Mouse (Mus musculus) lung, postnatal 36 days (tissue): ENCODE results near the gene Gss.
A peak's percentile ranks its signal among the peaks of the same experiment; 100 is the strongest.
"Not testable (repeated sequence)": the region's sequence is repeated elsewhere in the genome, so short reads cannot be mapped to it uniquely, and the experiment has no call there.

Source experiments
- DNase-seq: peaks from one replicate; pipeline ENCODE4 v3.0.0; 2022; ENCODE audit warnings: mixed read lengths

Gene Gss

DNA sequence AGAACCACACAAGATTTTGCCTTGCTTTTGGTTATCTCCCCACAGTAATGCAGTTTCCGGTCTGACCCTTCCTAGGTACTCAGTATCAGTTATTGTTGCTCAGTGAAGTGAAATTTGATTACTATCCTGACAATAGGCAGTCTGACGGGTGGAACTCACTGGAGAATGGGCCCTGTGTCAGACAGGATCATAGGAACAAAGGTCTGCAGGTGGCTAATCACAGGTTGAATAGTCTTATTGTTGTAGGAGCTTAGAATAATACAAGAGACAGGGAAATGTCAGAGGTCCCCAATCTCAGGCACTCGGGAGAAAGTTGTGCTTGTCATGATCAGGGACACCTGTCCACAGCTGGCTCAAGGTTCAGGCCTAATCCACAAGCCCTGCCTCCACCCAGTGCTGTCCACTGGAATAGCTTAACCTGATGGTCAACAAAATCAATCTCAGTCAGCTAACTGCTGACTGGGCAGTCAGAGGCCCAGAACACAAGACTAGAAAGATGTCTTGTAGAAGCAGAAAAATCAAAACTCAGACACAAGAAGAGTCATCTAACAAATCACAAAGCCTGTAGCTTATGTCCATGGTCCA is 23.3 kb downstream of the Gss start:
- DNase-seq, result no peak

DNA sequence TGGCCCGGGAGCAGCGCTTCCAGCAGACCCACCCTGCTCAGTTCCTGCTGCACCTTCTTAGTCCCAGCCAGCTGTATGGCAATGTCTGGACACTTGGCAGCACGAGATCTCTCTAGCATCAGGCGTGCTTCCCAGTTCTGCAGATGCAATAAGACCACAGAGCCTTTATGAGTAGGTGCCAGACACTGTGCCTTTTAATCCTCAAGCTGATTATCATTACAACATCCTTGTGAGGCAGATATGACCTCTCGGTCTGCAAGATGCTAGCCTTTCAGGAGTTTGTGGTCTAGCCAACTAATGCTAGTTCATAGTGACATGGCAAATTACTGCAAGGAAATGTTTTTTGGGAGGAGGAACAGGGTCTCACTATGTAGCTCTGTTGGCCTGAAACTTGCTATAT is 24.9 kb downstream of the Gss start:
- no peak for DNase-seq

DNA sequence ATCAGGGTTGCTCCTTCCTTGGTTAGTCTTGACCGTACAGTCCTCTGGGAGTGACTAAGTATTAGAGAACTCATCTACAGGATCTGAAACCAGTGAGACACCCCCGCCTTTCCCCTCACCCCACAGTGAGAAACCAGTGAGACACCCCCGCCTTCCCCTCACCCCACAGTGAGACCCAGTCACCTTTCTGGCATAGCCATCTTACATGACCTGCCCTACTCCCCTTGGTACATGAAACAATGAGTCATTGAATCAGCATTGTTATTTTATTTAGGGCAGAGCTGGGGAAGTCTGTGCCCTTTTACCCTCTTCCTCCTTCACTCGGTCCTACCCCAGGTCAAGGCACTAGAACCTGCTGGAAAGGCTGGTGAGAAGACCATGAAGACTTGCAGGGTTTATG is 29.7 kb downstream of the Gss start:
- DNase-seq, result no peak

DNA sequence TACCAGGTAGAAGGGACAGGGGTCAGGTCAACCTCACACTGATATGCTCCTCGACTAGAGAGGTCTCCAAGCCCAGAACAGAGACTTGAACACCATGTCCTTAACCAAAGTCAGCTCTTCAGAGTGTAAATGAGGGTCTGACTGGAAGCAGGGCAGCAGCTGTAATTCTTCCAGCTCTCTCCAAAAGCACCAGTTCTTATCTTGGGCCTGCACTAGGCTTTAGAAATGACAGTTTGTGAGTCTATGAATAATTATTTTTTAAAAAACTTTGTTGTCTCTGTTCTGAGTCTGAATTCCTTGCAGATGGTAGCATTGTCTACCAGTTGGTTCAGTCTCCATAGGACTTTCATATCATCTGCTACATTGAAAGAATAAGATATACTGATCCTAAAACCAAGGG is 30.4 kb downstream of the Gss start:
- no peak for DNase-seq

DNA sequence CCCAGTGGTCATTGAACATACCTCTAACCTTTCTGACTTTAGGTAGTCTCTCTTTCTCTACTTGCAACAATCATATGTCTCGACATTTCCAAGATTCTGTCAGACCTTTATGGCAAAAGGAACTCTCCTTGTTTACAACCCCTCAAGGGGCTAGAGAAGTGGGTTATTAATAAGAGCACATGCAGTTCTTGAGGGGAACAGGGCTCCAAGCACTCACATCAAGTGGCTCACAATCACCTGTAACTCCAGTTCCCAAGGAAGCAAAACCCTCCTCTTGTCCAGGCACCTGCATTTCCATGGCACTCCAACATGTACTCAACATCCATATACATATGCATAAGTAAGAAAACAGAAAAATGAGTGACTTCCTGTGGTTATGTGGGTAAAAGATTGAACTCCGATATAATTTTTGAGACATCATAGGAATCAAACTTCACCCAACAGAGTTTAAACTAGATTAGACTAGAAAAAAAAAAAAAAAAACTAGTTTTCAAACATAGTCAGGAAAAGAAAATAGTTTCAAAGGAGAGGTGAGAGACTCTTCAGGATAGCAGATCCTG is 38.1 kb downstream of the Gss start:
- DNase-seq, result peak; percentile 42

DNA sequence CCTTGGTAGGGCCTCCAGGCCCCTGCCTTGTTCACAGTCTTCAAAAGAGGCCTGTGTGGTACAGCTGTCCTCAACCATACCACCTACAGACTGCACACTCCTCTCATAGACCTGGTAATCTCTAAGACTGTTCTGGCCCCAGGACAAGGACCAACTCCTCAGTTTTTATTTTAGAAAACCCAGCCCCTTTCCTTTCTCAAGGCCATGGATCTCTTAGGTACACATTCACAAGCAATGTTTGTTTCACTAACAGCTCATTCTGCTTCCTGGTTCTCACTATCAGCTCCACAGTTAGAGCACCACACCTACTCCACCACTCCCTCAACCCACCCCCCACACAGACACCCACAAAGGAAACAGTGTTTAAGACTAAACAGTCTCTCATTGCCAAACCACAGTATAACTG is 39.7 kb downstream of the Gss start:
- peak; percentile 56 for DNase-seq

DNA sequence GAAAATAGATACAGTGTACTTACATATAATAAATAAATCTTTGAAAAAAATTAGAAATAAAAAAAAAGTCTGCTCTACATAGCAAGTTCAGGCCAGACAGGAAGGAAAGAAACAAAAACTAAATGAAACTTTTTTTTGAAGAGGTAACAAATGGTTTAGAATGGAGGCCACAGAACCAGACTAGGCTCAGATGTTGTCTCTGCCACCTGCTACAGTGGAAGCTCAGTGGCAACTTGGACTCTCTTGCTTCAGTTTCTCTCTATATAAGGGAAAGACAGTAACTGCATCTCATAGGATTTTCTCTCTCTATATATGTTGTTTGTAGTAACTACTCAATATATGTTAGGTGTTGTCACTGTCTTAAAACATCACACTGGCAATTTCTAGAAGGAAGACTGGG is 40.3 kb downstream of the Gss start:
- DNase-seq, result no peak

DNA sequence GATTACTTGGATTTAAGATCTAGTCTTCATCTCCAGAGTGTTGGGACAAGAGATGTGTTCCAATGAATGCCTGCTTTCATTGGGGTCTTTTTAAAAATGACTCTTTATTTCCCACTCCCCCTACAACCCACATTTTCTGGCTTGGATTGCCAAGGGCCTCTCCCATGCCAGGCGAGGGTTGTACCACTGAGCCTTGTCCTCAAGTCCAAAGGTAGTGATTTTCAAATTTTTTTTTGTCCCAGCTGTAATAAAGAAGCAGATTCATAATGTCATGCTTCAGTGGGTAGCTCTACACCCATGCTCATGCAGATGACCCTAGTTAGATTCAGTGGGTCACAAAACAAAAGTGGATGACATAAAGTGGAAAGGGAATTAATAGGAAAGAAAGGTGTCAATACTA is 45.7 kb downstream of the Gss start:
- no peak for DNase-seq

DNA sequence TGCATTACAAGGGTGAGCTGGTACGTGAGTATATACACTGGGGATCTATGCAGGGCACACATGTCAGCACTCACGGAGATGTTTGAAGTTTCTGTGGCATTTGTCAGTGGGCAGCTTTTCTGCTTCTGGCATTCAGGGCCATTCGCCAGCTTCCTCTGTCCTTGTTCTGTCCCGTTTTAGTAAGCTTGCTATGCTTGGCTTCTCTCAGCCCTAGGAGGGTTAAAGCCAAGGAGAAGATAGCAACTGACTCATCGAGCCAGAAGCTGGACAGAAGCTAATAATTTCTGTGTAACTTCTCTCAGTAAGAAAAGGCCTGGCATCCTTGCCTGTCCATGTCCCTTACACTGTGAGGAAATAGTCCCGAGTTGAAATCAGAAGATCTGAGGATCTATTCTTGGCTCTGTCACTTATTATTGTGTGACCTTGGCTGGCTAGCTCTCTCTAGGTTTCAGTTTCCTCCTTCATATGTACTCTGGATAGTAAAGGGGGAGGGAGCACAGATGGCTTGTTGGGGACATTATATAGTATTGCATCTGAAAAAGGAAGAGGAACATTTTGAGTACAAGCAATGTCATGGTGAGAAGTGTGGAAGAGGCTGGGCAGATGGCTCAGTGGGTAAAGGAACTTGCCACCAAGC is 51.7 kb downstream of the Gss start:
- DNase-seq, result no peak

DNA sequence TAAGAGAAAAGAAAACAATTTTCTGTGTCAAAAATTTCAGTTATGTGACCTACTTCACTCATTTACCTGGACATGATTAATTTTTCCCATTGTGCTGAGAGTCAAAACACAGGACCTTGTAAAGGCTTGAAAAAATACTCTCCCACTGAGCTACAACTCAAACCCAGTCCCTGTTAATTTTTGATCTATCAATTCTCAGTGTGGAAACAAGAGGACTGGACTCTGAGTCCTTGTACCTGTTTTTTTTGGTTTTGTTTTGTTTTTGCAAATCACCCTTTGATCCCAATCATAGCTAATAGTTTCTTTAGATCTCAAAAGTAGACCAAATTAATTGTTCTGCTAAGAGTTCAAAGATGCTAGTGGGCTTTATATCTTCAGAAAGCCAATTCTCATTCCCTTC is 52.9 kb downstream of the Gss start:
- DNase-seq, result no peak

DNA sequence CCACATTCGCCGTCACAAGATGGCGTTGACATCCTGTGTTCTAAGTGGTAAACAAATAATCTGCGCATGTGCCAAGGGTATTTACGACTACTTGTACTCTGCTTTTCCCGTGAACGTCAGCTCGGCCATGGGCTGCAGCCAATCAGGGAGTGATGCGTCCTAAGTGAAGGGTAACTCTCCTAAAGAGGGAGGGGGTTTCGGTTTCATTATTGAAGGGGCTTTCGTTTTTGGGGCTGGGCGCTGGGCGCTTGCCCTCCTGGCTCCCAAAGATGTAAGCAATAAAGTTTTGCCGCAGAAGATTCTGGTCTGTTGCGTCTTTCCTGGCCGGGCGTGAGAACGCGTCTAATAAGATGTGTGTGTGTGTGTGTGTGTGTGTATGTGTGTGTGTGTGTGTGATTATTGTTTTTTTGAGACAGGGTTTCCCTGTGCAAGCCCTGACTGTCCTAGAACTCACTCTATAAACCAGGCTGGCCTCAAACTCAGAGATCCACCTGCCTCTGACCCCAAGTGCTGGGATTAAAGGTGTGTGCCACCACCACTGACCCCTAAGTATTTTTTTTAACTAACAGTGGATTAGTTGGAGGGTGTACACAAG is 54.0 kb downstream of the Gss start:
- not testable (repeated sequence) for DNase-seq

DNA sequence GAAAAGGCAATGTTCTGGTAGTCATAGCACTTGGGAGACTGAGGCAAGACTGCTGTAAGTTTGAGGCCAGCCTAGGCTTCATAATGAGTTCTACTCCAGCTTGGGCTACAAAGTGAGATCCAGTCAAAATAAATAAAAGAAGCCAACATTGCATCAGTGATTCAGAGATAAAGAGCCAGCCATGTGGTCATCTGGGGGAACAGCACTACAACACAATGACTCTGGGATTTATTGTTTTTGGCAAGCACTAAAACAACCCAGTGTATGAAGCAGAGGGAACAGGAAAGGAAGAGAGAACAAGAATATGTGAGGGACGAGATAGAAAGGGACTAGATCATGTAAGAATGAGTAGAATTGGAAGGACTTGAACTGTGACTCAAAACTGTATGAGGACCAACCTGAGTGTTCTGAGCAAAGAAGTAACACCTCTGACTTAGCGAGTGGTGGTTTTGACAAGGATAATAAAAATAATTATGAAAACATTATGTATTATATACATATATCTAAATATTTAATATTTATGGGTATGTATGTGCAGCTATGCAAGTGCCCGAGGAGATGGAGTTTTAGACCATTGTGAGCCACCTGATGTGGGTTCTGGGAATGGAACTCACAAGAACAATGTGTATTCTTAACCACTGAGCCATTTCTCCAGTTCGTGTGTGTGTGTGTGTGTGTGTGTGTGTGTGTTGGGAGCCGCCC is 54.7 kb downstream of the Gss start:
- peak; percentile 20 for DNase-seq

DNA sequence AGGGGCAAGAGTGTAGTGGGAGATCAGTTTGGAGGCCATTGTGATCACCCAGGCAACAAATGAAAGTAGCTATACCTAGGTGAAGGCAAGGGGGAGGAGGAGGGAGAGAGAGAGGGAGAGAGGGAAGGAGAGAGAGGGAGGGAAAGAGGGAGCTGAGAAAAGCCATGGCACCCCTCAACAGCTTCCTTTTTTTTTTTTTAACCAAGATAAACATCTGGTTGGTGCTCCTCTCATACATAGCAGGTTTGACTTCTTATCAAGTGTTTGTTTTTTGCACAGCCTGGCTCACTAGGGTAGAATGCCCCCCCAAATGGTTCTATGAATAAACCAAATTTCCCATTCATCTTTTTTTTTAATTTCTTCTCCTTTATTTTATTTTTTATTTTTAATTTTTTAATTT is 56.3 kb downstream of the Gss start:
- DNase-seq, result no peak

DNA sequence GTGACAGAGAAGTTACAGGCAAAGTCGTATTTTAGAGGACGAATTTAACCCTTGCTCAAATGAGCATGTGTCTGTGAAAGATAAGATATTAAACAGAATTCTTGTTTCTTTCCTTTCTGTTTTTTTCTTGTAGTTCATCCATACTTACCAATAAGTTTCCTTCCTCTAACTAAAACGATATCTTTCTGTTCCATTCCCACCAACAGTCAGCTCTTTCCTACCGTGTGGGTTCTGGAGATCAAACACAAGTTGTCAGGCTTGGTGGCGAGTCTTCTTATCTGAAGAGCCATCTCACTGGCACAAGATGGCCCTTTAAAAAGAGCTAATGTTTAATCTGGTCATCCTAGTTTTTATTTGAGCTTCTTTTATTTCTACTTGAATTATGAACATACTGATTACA is 65.2 kb downstream of the Gss start:
- no peak for DNase-seq

DNA sequence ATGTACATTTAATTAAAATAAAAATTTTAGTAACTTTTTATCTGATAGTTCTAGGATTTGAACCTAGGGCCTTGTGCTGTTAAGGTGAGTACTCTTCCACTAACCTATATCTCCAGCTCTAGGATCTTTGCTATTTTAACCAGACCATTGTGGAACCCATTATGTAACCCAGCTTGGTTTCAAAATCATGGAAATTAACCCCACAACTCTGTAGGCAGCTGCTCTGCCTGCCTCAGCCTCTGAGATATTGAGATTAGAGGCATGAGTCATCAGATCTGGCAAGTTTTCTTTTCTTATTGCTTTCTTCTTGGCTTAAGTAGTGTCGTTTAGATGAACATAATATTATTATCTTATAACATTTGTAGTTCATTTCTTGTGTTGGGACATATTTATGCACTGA is 68.2 kb downstream of the Gss start:
- peak; percentile 10 for DNase-seq

DNA sequence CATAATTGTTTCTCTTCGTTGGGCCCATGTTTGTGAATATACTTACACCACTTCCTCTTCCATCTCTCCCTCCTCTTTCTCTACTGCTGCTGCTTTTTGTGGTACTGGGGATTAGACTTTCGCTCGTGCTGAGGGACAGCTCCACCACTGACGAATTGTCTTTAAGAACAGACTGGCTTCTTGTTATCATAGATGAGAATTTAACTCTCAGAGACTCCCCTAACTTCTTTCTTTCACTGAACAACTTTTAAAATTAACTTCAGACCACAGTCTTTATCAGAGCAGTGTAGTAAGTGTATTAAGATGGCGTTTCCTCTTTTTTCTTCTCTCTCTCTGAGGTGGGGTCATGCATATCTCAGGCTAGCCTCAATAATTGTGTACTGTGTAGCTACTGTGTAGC is 68.9 kb downstream of the Gss start:
- no peak for DNase-seq

DNA sequence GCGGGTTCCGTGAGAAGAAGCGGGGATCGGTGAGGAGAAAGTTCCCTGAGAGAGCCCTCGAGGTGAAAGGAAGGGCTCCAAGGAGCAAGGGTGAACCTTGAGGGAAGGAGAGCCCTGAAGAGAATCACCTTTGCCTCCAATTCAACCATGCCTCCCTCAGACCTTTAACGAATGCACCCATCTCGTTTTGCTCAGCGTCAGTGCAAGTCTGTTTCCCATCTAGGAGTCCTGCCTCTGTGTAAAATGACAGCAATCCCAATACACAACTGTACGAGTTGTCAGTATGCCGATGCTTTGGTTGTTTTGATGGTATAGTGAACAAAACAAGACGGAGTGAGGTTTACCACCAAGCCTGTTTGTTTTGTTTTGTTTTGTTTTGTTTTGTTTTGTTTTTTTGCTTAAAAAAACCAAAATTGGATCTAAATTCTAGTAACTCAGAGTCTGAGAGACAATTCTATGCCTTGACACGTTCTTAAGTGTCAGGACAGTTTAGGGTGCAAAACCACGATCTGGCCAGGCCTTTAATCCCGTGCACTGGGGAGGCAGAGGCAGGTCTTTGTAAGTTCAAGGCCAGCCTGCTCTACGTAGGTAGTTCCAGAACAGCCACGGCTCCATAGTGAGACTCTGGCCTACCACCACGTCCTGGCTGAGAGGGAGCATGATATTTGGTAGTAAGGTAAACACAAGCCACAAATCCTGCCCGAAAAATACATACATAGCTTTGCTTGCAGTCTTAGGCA is 73.9 kb downstream of the Gss start:
- no peak for DNase-seq

DNA sequence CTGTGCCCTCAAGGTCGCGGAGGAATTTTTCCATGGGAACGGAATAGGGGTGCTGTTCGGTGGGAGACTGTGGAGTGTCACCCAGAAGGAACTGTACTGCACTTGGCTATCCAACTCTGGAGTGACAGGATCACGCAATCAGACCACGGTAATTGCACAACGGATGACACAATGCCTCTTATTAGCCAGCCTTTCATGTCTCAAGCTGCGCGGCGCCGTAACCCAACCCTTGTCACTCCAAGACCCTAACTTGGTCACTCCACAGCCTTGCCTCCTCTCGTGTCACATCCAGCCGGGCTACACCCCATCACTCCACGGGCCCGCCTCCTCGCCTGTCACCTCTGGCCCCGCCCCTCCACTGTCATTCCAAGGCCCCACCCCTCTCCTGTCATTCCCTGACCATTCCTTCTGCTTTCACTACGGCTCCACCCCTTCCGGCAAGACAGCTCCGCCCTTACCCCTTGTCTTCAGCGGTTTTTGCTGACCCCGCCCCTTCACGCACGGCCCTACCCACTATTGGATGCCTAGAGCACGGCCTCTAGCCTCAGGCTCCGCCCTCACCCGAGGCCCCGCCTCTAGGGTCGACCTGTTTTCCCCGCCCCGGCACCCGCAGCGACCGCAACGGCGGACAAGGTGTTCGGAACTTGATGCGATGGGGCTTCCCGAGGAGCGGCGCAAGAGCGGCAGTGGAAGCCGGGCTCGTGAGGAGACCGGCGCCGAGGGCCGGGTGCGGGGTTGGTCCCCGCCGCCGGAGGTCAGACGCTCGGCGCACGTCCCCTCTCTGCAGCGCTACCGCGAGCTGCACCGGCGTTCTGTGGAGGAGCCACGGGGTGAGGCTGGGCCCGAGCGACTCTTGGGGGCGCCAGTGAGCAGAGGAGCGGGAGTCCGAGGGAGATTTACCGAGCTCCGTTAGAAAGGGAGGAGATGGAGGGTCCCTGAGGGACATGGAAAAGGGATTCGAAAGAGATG is 74.9 kb downstream of the Gss start, which contains the start of the genes Acss2 and Ggt7:
Acss2 (plus strand) TSS at position 494 of the 969 bp plus-strand sequence.
Ggt7 (minus strand) TSS at position 783 of the 969 bp plus-strand sequence.
- DNase-seq, result peak; percentile 100

DNA sequence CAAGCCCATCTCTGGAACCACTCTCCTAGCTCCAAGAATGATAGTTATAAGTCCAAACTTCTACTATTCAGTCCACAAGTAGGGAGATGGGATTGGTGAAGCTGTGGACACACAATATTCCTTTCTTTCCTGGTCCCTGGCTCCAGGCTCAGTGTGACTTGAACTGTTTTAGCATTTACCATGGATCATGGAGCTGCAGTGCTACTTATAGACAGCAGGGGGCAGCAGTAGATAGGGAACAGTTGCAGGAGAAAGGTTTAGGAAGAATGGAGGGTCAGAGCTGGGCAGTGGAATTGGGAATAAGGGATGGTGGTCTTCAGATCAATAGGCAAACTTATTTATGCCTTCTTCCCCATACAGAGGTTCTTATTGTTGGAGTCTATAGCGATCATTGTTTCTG is 76.7 kb downstream of the Gss start:
- DNase-seq, result peak; percentile 83

DNA sequence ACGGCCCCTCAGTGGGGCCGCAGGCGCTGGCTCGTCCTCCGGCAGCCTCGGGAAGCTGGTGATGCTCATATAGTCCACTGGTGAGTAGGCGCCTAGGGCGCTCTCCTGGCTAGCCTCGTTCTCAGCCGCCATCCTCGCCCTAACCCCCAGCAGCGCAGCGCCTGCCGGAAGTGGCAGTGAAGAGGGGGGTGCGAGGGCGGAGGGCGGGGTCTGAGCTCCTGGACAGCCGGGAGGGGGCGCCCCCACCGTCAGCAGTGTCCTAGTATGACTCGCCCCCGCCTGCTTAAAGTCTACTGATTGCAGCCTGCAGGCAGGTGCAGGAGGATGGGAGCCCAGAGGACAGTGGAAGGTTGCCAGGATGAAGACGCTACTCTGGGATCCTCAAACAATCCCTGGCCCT is 77.9 kb downstream of the Gss start:
- DNase-seq, result peak; percentile 78

DNA sequence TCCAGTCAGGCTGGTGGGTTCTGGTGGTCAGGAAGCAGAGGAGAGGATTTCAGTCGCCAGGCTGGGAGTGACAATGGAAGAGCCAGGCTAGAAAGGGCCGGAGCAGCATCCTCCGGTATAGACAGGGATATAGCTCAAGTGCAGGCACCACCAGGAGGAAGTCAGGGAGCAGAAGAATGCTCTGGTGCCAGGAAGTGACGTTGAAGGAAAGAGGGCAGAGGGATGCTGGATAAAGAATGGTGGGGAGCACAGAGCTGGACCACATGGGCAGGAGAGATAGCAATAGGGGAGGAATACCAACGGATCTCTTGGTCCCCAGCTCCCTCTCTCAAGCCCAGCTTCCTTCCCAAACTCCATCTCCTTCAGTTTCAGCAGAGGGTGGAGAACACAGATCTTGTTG is 79.1 kb downstream of the Gss start:
- no peak for DNase-seq
